8 mouse cellular contexts compared by ENCODE assay signal in the genomic region with DNA sequence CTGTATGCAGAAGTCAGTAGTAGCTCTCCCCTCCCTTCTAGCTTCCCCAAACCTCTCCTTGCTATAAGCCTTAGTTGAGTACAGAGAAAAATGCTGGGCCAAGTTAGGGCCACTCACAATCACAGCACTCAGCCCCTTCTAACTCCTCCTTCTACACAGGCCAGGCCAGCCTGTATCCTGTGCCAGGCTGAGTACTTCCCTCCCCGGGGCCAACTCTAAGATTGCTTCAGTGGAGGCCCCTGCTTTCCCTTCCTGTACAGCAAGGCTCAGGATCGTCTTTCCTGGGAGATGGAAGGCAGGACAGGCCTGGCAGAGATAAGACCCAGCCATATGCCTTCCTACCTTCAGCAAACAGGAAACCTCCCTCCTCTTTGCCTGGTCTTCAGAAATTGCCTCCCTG. TPM values are rescaled to one million over a fixed set of nuclear protein-coding genes. Genes with fewer than 3 reads are reported as not detected.
DNase-seq lines count a peak whose midpoint lies in the region; ATAC-seq lines count a peak whose summit lies in the region.

No protein-coding gene starts in this region.

- ATAC-seq in hindbrain, embryonic 11.5 days (ENCODE audit: low FRiP score) = no peak
- ATAC-seq in embryonic facial prominence, embryonic 13.5 days (ENCODE audit: insufficient number of reproducible peaks, insufficient read depth, low FRiP score, low TSS enrichment, low read depth) = no peak
- ATAC-seq in intestine, embryonic 14.5 days (replicated peaks; ENCODE audit: low FRiP score, low TSS enrichment, low read depth) = no peak

- no peak for DNase-seq in hindbrain, embryonic 10.5 days (ENCODE audit: low spot score)
- no peak for DNase-seq in hindbrain, embryonic 11.5 days (ENCODE audit: low spot score)
- no peak for DNase-seq in intestine, embryonic 14.5 days (ENCODE audit: low spot score)
- DNase-seq in lung, postnatal 25 days (ENCODE audit: low spot score) = peak; percentile 57
- no peak for DNase-seq in left cerebral cortex, adult 11 months (ENCODE audit: low spot score)
- DNase-seq in layer of hippocampus, adult 18-20 months (ENCODE audit: low spot score in 2 of 2) = no peak
- DNase-seq in adrenal gland, postnatal 10 days = no peak

- H3K4me3 ChIP-seq in hindbrain, embryonic 10.5 days = no peak overlapping the region
- no peak overlapping the region for H3K4me3 ChIP-seq in hindbrain, embryonic 11.5 days (ENCODE audit: low read depth, low read length)
- no peak overlapping the region for H3K4me3 ChIP-seq in embryonic facial prominence, embryonic 13.5 days
- H3K4me3 ChIP-seq in intestine, embryonic 14.5 days (ENCODE audit: low read depth, low read length) = no peak overlapping the region

- H3K9me3 ChIP-seq in hindbrain, embryonic 10.5 days = no peaks in the 10 kb centered on the region
- no peaks in the 10 kb centered on the region for H3K9me3 ChIP-seq in hindbrain, embryonic 11.5 days (ENCODE audit: control insufficient read depth, low read length)
- H3K9me3 ChIP-seq in embryonic facial prominence, embryonic 13.5 days = no peaks in the 10 kb centered on the region
- no peaks in the 10 kb centered on the region for H3K9me3 ChIP-seq in intestine, embryonic 14.5 days (ENCODE audit: control insufficient read depth, low read length)

- H3K4me1 ChIP-seq in hindbrain, embryonic 10.5 days (replicated peaks) = peaks cover 33% of the 10 kb centered on the region
- H3K4me1 ChIP-seq in hindbrain, embryonic 11.5 days (replicated peaks; ENCODE audit: control insufficient read depth, insufficient read depth, low read length) = no peaks in the 10 kb centered on the region
- peaks cover 10% of the 10 kb centered on the region for H3K4me1 ChIP-seq in embryonic facial prominence, embryonic 13.5 days
- peaks cover 18% of the 10 kb centered on the region for H3K4me1 ChIP-seq in intestine, embryonic 14.5 days (replicated peaks; ENCODE audit: control insufficient read depth, insufficient read depth, low read length)

- H3K4me2 ChIP-seq in hindbrain, embryonic 11.5 days (replicated peaks; ENCODE audit: low read depth, low read length) = no peak overlapping the region
- no peak overlapping the region for H3K4me2 ChIP-seq in embryonic facial prominence, embryonic 13.5 days
- H3K4me2 ChIP-seq in intestine, embryonic 14.5 days (ENCODE audit: low read length) = no peak overlapping the region

- WGBS in hindbrain, embryonic 10.5 days = 42% methylated on average over 2 of the region's 2 CpGs
- WGBS in hindbrain, embryonic 11.5 days = 42% methylated on average over 2 of the region's 2 CpGs
- WGBS in embryonic facial prominence, embryonic 13.5 days = 11% methylated on average over 2 of the region's 2 CpGs
- WGBS in intestine, embryonic 14.5 days = 14% methylated on average over 2 of the region's 2 CpGs

- H3K27me3 ChIP-seq in hindbrain, embryonic 10.5 days (ENCODE audit: insufficient read depth, poor library complexity, severe bottlenecking) = no peaks in the 10 kb centered on the region
- H3K27me3 ChIP-seq in hindbrain, embryonic 11.5 days (ENCODE audit: control insufficient read depth, insufficient read depth, low read length) = no peaks in the 10 kb centered on the region
- no peaks in the 10 kb centered on the region for H3K27me3 ChIP-seq in embryonic facial prominence, embryonic 13.5 days
- no peaks in the 10 kb centered on the region for H3K27me3 ChIP-seq in intestine, embryonic 14.5 days (replicated peaks; ENCODE audit: control insufficient read depth, insufficient read depth, low read length)

- H3K27ac ChIP-seq in hindbrain, embryonic 10.5 days = peak overlapping the region; percentile 74
- H3K27ac ChIP-seq in hindbrain, embryonic 11.5 days (ENCODE audit: low read depth, low read length) = no peak overlapping the region
- peak overlapping the region; percentile 8; the same call in 1 of the 2 replicates for H3K27ac ChIP-seq in embryonic facial prominence, embryonic 13.5 days
- peak overlapping the region; percentile 73 for H3K27ac ChIP-seq in intestine, embryonic 14.5 days (ENCODE audit: low read depth)

- H3K9ac ChIP-seq in hindbrain, embryonic 11.5 days (ENCODE audit: low read depth, low read length) = no peak overlapping the region
- H3K9ac ChIP-seq in embryonic facial prominence, embryonic 13.5 days = peak overlapping the region; percentile 49
- no peak overlapping the region for H3K9ac ChIP-seq in intestine, embryonic 14.5 days (ENCODE audit: low read length)

- peaks cover 57% of the 10 kb centered on the region for H3K36me3 ChIP-seq in hindbrain, embryonic 10.5 days
- no peaks in the 10 kb centered on the region for H3K36me3 ChIP-seq in hindbrain, embryonic 11.5 days (ENCODE audit: control insufficient read depth, insufficient read depth, low read length)
- H3K36me3 ChIP-seq in embryonic facial prominence, embryonic 13.5 days = peaks cover 52% of the 10 kb centered on the region
- peaks cover 23% of the 10 kb centered on the region for H3K36me3 ChIP-seq in intestine, embryonic 14.5 days (ENCODE audit: control insufficient read depth, insufficient read depth, low read length)

RNA-seq across cellular contexts. Expression of a gene that starts 14.9 kb away (rescaled TPM):
- polyA plus RNA-seq in hindbrain, embryonic 10.5 days (2016; fragmentation: Nextera tagmentation; extraction: Ambion mirVana) = 24.1 and 36.7 TPM in 2 replicates
- polyA plus RNA-seq in hindbrain, embryonic 11.5 days (2014; fragmentation: Nextera tagmentation; extraction: Ambion mirVana) = 19.6 and 21.1 TPM in 2 replicates
- 0.87 and 1.1 TPM in 2 replicates for polyA plus RNA-seq in embryonic facial prominence, embryonic 13.5 days (2015; fragmentation: Nextera tagmentation; extraction: Ambion mirVana)
- polyA plus RNA-seq in intestine, embryonic 14.5 days (2014; fragmentation: Nextera tagmentation; extraction: Ambion mirVana) = 3.1 and 3.8 TPM in 2 replicates
- total RNA-seq in layer of hippocampus, adult 18-20 months (2021) = not detected
- 1 to 10 TPM; 1.9 to 2.5 TPM for total RNA-seq in adrenal gland, postnatal 10 days (2021)

RNA-seq across cellular contexts. Expression of a gene that starts 32.4 kb away (rescaled TPM):
- 90.8 and 119 TPM in 2 replicates for polyA plus RNA-seq in hindbrain, embryonic 10.5 days (2016; fragmentation: Nextera tagmentation; extraction: Ambion mirVana)
- polyA plus RNA-seq in hindbrain, embryonic 11.5 days (2014; fragmentation: Nextera tagmentation; extraction: Ambion mirVana) = 141 and 155 TPM in 2 replicates
- polyA plus RNA-seq in embryonic facial prominence, embryonic 13.5 days (2015; fragmentation: Nextera tagmentation; extraction: Ambion mirVana) = 78.4 and 80.4 TPM in 2 replicates
- 72.7 and 78.5 TPM in 2 replicates for polyA plus RNA-seq in intestine, embryonic 14.5 days (2014; fragmentation: Nextera tagmentation; extraction: Ambion mirVana)
- 100 to 1,000 TPM; 280 to 300 TPM for total RNA-seq in layer of hippocampus, adult 18-20 months (2021)
- 10 to 100 TPM; 92.8 to 94.0 TPM for total RNA-seq in adrenal gland, postnatal 10 days (2021)

RNA-seq across cellular contexts. Expression of a gene that starts 36.7 kb away (rescaled TPM):
- 23.3 and 29.2 TPM in 2 replicates for polyA plus RNA-seq in hindbrain, embryonic 10.5 days (2016; fragmentation: Nextera tagmentation; extraction: Ambion mirVana)
- polyA plus RNA-seq in hindbrain, embryonic 11.5 days (2014; fragmentation: Nextera tagmentation; extraction: Ambion mirVana) = 19.0 and 19.7 TPM in 2 replicates
- 52.2 and 53.3 TPM in 2 replicates for polyA plus RNA-seq in embryonic facial prominence, embryonic 13.5 days (2015; fragmentation: Nextera tagmentation; extraction: Ambion mirVana)
- 25.0 and 25.2 TPM in 2 replicates for polyA plus RNA-seq in intestine, embryonic 14.5 days (2014; fragmentation: Nextera tagmentation; extraction: Ambion mirVana)
- 10 to 100 TPM; 31.9 to 34.2 TPM for total RNA-seq in layer of hippocampus, adult 18-20 months (2021)
- total RNA-seq in adrenal gland, postnatal 10 days (2021) = 10 to 100 TPM; 15.1 to 18.4 TPM
